22 mouse cellular contexts compared by ENCODE assay signal in the genomic region with DNA sequence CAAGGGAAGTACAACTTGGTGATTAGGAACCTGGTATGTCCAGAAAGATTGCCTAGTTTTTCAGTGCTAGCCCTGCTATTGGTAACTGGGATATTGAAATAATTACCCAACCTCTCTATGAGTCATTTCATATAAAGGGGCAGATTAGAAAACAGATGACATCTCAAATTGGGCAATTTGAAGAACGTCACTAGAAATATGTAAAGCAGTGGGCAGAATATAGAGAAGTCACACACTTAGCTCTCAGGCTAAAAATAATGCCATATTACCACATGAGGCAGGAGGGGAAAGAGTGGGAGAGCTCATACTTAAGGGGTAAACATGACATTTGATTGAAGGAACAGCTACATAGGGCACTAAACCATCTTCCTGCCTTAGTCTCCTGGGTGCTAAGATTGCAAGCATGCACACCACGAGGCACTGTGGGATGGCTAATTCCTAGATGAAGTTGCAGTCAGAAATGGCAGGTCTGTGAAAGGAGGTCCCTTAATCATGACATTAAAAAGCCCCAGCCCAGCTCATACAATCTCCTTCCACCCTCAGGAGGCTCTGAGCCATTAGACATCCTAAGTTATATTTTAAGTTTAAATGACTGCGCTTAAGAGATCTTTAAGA. TPM values are rescaled to one million over a fixed set of nuclear protein-coding genes. Genes with fewer than 3 reads are reported as not detected.
DNase-seq lines count a peak whose midpoint lies in the region; ATAC-seq lines count a peak whose summit lies in the region.
"Had no signal": no experiment of that assay in that cellular context is flagged by ENCODE, and none has a peak within 500 bp of the region (broad histone marks: within the 10 kb centered on the region; RNA-seq: fewer than 3 reads in every experiment).

No protein-coding gene starts in this region.

- no peaks in the 10 kb centered on the region for H3K9me3 ChIP-seq in hindbrain, embryonic 11.5 days (ENCODE audit: control insufficient read depth, low read length)
- H3K9me3 ChIP-seq: limb, embryonic 12.5 days; midbrain, embryonic 13.5 days; stomach, embryonic 15.5 days had no signal

- peak; percentile 44 for DNase-seq in lung, postnatal 25 days (ENCODE audit: low spot score)
- no peak for DNase-seq in lung, postnatal 4 days
- DNase-seq in CD4-positive, CD25-positive, alpha-beta regulatory T cell, adult 2 months (ENCODE audit: low read depth, low spot score), result peak; percentile 37
- peak; percentile 16 for DNase-seq in fibroblast of lung, adult 2 months (ENCODE audit: low read depth)
- DNase-seq in left cerebral cortex, adult 18-20 months (ENCODE audit: low spot score in 2 of 2), result no peak
- DNase-seq in adipocyte (ENCODE audit: low spot score), result no peak
- no peak for DNase-seq in hindbrain, embryonic 11.5 days (ENCODE audit: low spot score)
- DNase-seq: adrenal gland, postnatal 10 days; cerebellum, adult 9-10 months; embryo, embryonic 11 days; gastrocnemius, adult 2 months; heart, postnatal 14 days; kidney, adult 8-10 months; right cerebral cortex, postnatal 14 days; thymus, postnatal 25 days had no signal

- no peak overlapping the region for H3K27ac ChIP-seq in hindbrain, embryonic 11.5 days (ENCODE audit: low read depth, low read length)
- H3K27ac ChIP-seq: gastrocnemius, adult 2 months; left cerebral cortex, adult 2 months; limb, embryonic 12.5 days; midbrain, embryonic 13.5 days; stomach, embryonic 15.5 days had no signal

- no peaks in the 10 kb centered on the region for H3K36me3 ChIP-seq in hindbrain, embryonic 11.5 days (ENCODE audit: control insufficient read depth, insufficient read depth, low read length)
- H3K36me3 ChIP-seq: limb, embryonic 12.5 days; midbrain, embryonic 13.5 days; stomach, embryonic 15.5 days had no signal

- peak; percentile 89 for ATAC-seq in monocyte, adult 5-6 weeks (replicated peaks; ENCODE audit: insufficient number of reproducible peaks, low FRiP score, low TSS enrichment, poor library complexity, severe bottlenecking)
- ATAC-seq in hindbrain, embryonic 11.5 days (ENCODE audit: low FRiP score), result no peak
- ATAC-seq: forebrain, embryonic 14.5 days; hindbrain, embryonic 16.5 days; midbrain, embryonic 13.5 days had no signal

- 82% methylated on average over 3 of the region's 3 CpGs for WGBS in hindbrain, embryonic 11.5 days

- H3K27me3 ChIP-seq in hindbrain, embryonic 11.5 days (ENCODE audit: control insufficient read depth, insufficient read depth, low read length), result no peaks in the 10 kb centered on the region
- H3K27me3 ChIP-seq: limb, embryonic 12.5 days; midbrain, embryonic 13.5 days; stomach, embryonic 15.5 days had no signal

- H3K4me2 ChIP-seq in hindbrain, embryonic 11.5 days (replicated peaks; ENCODE audit: low read depth, low read length), result no peak overlapping the region
- H3K4me2 ChIP-seq: limb, embryonic 12.5 days; midbrain, embryonic 13.5 days; stomach, embryonic 15.5 days had no signal

- H3K4me3 ChIP-seq in hindbrain, embryonic 11.5 days (ENCODE audit: low read depth, low read length), result no peak overlapping the region
- H3K4me3 ChIP-seq: gastrocnemius, adult 2 months; left cerebral cortex, adult 2 months; limb, embryonic 12.5 days; midbrain, embryonic 13.5 days; stomach, embryonic 15.5 days had no signal

- H3K9ac ChIP-seq in hindbrain, embryonic 11.5 days (ENCODE audit: low read depth, low read length), result no peak overlapping the region
- H3K9ac ChIP-seq: limb, embryonic 12.5 days; midbrain, embryonic 13.5 days; stomach, embryonic 15.5 days had no signal

- no peaks in the 10 kb centered on the region for H3K4me1 ChIP-seq in hindbrain, embryonic 11.5 days (replicated peaks; ENCODE audit: control insufficient read depth, insufficient read depth, low read length)
- H3K4me1 ChIP-seq: limb, embryonic 12.5 days; midbrain, embryonic 13.5 days; stomach, embryonic 15.5 days had no signal

RNA-seq across cellular contexts. Expression of a gene that starts 7.3 kb away (rescaled TPM):
- total RNA-seq in monocyte, adult 5-6 weeks (2017), result 288 to 327 TPM (median 322 TPM) in 3 replicates
- total RNA-seq in left cerebral cortex, adult 18-20 months (2021), result not detected
- polyA plus RNA-seq in hindbrain, embryonic 11.5 days (2014; fragmentation: Nextera tagmentation; extraction: Ambion mirVana), result 0.57 and 0.66 TPM in 2 replicates

RNA-seq across cellular contexts. Expression of a gene that starts 13.4 kb away (rescaled TPM):
- 17.4 to 34.1 TPM (median 19.4 TPM) in 3 replicates for total RNA-seq in monocyte, adult 5-6 weeks (2017)
- 10 to 100 TPM; 21.1 to 22.3 TPM for total RNA-seq in left cerebral cortex, adult 18-20 months (2021)
- polyA plus RNA-seq in hindbrain, embryonic 11.5 days (2014; fragmentation: Nextera tagmentation; extraction: Ambion mirVana), result 50.4 and 52.1 TPM in 2 replicates

Comparison
In these comparisons a context has a peak if more than half of its experiments do, and no peak if none do; other contexts are left out.
1. DNase-seq: peak in lung, postnatal 25 days (single experiment), CD4-positive, CD25-positive, alpha-beta regulatory T cell, adult 2 months (single experiment) and fibroblast of lung, adult 2 months (single experiment); none in lung, postnatal 4 days (0 of 2), left cerebral cortex, adult 18-20 months (0 of 2), adipocyte (single experiment) and hindbrain, embryonic 11.5 days (single experiment).
2. RNA of a gene that starts 7.3 kb away (total RNA-seq): 288 to 327 TPM in monocyte, adult 5-6 weeks; not detected in left cerebral cortex, adult 18-20 months; every median in the first group is over 100 times any median in the second.